Mouse (Mus musculus): Measurements from ENCODE around the gene Slbp. TPM values are rescaled to one million over a fixed set of nuclear protein-coding genes. Genes with fewer than 3 reads are reported as not detected.

Slbp gene
- polyA plus RNA-seq, 1 experiment from 2014 or later: 353 TPM

GRCm38 (mm10) chr5:33630615-33631014, 21.8 kb downstream of the Slbp start:
- DNase-seq (ENCODE audit: low spot score): no peak

GRCm38 (mm10) chr5:33630061-33630460, 22.3 kb downstream of the Slbp start:
- peak; percentile 48 for DNase-seq (ENCODE audit: low spot score)

- DNase-seq (ENCODE audit: low spot score): peak; percentile 98
Observed at GRCm38 (mm10) chr5:33629301-33629987, 22.9 kb downstream of the Slbp start, which contains the start of the genes Fam53a and Gm9903. Gene Fam53a (minus strand): TSS chr5:33629635. Gene Gm9903 (plus strand): TSS chr5:33629925.

- DNase-seq (ENCODE audit: low spot score): peak; percentile 76
Observed at GRCm38 (mm10) chr5:33628820-33629300, 23.5 kb downstream of the Slbp start.

- DNase-seq (ENCODE audit: low spot score): peak; percentile 9
Observed at GRCm38 (mm10) chr5:33627968-33628367, 24.4 kb downstream of the Slbp start.

- DNase-seq (ENCODE audit: low spot score): no peak
Observed at GRCm38 (mm10) chr5:33623766-33624165, 28.6 kb downstream of the Slbp start.

- no peak for DNase-seq (ENCODE audit: low spot score)
Observed at GRCm38 (mm10) chr5:33622671-33623070, 29.7 kb downstream of the Slbp start.

GRCm38 (mm10) chr5:33614391-33614790, 38.0 kb downstream of the Slbp start:
- DNase-seq (ENCODE audit: low spot score): no peak

GRCm38 (mm10) chr5:33611795-33612194, 40.6 kb downstream of the Slbp start:
- no peak for DNase-seq (ENCODE audit: low spot score)

- no peak for DNase-seq (ENCODE audit: low spot score)
Observed at GRCm38 (mm10) chr5:33609226-33609625, 43.1 kb downstream of the Slbp start.

GRCm38 (mm10) chr5:33607434-33607833, 44.9 kb downstream of the Slbp start:
- DNase-seq (ENCODE audit: low spot score): no peak

- no peak for DNase-seq (ENCODE audit: low spot score)
Observed at GRCm38 (mm10) chr5:33606631-33607030, 45.7 kb downstream of the Slbp start.

- DNase-seq (ENCODE audit: low spot score): no peak
Observed at GRCm38 (mm10) chr5:33605314-33605713, 47.1 kb downstream of the Slbp start.

- peak; percentile 24 for DNase-seq (ENCODE audit: low spot score)
Observed at GRCm38 (mm10) chr5:33593620-33594019, 58.8 kb downstream of the Slbp start.

- DNase-seq (ENCODE audit: low spot score): peak; percentile 73
Observed at GRCm38 (mm10) chr5:33589221-33589888, 63.0 kb downstream of the Slbp start.

GRCm38 (mm10) chr5:33588066-33588465, 64.3 kb downstream of the Slbp start:
- DNase-seq (ENCODE audit: low spot score): no peak

- DNase-seq (ENCODE audit: low spot score): no peak
Observed at GRCm38 (mm10) chr5:33587498-33588058, 64.8 kb downstream of the Slbp start.

Other genes with a start within 250 kb of the Slbp start
- gene Nkx1-1, start 218.6 kb downstream of the Slbp start, polyA plus RNA-seq (2015; fragmentation: Nextera tagmentation; extraction: Ambion mirVana): not detected in 2 replicates
- gene Fam53a, start 22.9 kb downstream of the Slbp start, polyA plus RNA-seq (2015; fragmentation: Nextera tagmentation; extraction: Ambion mirVana): 72.6 and 78.5 TPM in 2 replicates
- gene Gm9903, start 22.6 kb downstream of the Slbp start, polyA plus RNA-seq (2015; fragmentation: Nextera tagmentation; extraction: Ambion mirVana): 0.44 and 0.60 TPM in 2 replicates
- gene Tacc3, start 5.6 kb upstream of the Slbp start, polyA plus RNA-seq (2015; fragmentation: Nextera tagmentation; extraction: Ambion mirVana): 195 and 217 TPM in 2 replicates
- 28.4 and 30.8 TPM in 2 replicates for gene Tmem129, start 5.8 kb upstream of the Slbp start, polyA plus RNA-seq (2015; fragmentation: Nextera tagmentation; extraction: Ambion mirVana)
- 0.67 and 0.73 TPM in 2 replicates for gene Fgfr3, start 69.1 kb upstream of the Slbp start, polyA plus RNA-seq (2015; fragmentation: Nextera tagmentation; extraction: Ambion mirVana)
- gene Letm1, start 130.2 kb upstream of the Slbp start, polyA plus RNA-seq (2015; fragmentation: Nextera tagmentation; extraction: Ambion mirVana): 51.8 and 52.5 TPM in 2 replicates
- gene Nsd2, start 168.2 kb upstream of the Slbp start, polyA plus RNA-seq (2015; fragmentation: Nextera tagmentation; extraction: Ambion mirVana): 46.6 and 51.5 TPM in 2 replicates